Mouse (Mus musculus) ZHBTc4 (cell line): Measurements from ENCODE around the gene Chp2.
"Not testable (repeated sequence)": the region's sequence is repeated elsewhere in the genome, so short reads cannot be mapped to it uniquely, and the experiment has no call there.

ENCODE experiments used
- DNase-seq: peaks from one replicate; pipeline ENCODE4 v3.0.0-alpha.2; 2011; ENCODE audit warnings: low read depth, low spot score

Gene Chp2

DNA sequence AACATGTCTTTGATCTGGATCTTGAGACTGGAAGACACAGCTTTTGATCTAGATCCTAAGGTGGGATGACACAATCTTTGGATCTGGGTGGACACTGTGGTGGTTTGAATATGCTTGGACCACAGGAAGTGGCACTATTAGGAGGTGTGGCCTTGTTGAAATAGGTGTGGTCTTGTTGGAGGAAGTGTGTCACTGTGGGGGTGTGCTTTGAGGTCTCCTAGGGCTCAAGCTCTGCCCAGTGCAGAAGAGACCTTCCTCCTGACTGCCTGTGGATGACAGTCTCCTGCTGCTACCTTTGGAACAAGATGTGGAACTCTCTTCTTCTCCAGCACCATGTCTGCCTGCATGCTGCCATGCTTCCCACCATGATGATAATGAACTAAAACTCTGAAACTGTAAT is 23.4 kb downstream of the Chp2 start:
- not testable (repeated sequence) for DNase-seq

DNA sequence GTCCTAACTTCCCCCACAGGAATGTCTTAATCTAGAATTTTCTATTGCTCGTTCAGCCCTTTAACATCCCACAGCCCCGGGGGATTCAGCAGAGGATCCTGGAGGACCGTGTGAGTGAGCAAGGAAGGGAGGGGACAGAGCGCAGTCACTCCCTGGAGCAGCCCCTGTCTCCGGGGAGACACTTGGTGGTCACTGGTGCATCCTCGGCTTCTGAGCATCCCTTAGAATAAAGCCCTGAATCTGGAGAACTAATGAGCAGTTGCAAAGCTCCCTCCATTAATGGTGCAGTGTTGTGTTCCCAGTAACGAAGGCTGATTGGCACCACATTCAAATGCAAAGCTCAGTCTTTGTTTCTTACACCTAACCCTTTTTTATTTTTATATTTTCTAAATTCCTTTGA is 24.9 kb downstream of the Chp2 start:
- DNase-seq: no peak

DNA sequence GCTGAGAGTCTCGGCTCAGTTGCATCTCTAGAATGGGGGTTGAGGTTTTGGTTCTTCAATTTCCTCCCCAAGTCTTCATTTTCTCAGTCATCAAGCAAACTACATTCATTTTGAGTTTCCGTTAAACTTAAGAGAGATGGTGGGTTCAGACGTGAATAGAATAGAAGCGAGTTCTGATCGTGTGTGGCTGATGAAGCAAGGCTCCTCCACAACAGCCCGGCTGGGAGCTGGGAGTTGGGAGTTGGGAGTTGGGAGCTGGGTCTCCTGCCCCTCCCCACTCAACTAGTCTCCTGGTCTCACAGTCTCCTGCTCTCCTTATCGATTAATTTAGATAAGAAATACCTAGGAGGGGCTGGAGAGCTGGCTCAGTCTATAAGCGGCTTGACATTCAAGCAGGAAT is 25.3 kb downstream of the Chp2 start:
- DNase-seq: no peak

DNA sequence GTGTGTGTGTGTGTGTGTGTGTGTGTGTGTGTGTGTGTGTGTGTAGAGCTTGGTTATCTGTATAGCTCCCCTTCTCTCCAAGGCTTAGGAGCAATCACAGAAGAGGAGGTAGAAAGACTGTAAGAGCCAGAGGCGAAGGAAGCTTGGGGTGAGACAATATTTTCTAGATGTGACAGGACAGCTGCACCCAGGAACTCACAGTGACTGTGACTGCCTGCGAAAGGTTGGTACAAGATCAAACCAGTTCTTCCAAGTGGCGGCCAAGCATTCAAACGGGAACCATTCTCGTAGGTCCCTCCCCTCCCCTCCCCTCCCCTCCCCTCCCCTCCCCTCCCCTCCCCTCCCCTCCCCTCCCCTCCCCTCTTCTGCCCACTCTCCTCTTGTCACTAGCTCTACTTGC is 26.7 kb downstream of the Chp2 start:
- peak; percentile 63 for DNase-seq

DNA sequence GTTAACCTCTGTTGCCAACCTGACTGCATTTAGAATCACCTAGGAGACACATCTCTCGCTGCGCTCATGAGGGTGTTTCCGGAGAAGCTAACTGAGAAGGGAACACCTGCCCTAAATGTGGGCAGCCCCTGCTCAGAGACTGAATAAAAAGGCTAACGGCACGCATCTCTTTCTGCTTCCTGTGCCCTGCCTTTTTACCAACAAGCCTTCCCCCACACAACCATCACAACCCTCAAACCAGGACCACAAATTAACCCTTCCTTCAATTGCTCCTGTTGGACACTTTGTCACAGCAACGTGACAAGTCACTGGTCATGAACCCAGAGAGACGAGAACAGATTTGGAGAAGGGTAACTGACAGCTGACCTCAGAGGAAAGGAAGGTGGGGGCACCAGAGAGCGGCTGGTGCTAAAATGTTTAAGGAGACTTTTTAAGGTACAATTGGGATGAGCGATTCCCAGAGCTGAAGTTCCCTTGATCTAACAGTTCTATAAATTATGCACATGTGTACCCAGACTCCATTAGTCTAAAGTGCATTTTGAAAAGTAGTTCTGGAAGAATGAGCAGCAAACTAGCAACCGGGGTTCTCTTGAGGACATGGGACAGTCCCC is 28.1 kb downstream of the Chp2 start:
- DNase-seq: no peak

DNA sequence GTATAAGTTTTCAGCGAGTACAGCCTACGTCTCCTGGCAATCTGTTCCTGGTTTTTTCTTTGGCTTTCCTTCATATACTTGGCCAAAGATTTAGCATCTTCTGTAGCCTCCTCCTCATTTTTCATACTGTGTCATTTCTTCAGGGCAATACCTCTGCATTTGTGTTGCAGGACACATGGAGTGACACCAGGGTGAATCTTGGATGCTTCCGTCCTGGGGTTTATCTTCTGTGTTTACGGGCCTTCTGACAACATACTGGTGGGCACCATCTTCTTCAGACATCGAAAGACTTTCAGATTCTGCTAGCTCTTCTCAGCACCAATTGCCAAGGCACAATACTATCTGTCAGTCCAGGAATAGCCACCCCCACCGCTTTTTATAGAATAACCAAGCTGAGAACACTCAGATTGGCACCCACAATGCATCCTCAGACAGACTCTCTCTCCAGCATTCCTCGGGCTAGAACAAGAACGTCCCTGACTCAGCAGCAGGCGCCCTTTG is 30.1 kb downstream of the Chp2 start:
- no peak for DNase-seq

DNA sequence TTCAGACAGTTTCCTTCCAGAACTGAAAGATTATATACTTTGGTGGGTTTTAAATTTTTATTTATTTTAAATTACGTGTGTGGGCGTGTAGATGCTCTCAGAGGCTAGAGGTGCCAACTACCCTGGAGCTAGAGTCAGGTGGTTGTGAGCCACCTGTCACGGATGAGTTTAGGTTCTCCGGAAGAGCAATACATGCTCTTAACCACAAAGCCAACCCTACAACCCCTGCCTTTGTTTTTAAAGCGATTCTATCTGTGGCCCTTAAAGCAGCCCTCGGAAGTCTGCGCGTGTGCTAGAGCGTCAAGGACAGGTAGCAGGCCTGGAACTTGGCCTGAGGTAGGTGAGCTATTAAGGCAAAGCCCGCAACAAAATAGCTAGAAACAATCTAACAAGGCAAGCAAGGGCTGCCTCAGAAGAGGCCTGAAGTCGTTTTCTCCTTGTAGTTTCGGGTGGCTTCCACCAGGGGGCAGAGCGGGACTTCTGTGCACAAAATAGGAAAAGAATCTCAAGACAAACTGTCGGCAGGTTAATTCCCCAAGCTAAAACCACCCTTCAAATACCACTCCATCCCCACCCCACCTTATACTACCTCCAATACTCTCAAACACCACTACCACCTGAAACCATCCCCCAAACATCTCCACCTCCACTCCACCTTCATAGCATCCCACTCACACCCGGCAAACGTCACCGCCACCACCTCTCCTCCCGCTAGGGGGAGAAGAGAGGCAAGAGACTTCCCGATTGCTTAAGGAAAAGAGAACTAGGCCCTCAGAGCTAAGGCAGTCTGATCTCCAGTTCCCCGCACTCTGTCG is 32.1 kb downstream of the Chp2 start:
- peak; percentile 88 for DNase-seq

DNA sequence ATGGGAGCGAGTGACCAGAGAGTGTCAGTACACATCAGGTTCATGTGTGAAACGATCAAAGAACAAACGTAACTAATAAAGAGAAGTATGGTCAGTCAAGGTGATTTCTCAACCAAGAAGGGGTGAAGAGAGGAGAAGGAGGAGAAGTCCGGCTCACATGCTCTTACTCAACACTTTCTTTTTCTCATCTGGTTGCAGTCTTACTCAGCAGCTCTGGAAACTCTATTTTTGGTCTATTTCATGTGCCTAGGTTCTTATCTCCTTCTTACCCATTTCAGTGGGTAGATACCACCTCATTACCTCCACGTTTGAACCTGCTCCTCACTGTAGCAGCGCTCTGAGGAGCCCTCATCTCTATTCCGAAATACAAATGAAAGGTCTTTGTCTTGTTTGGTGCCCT is 37.4 kb downstream of the Chp2 start:
- DNase-seq: no peak

DNA sequence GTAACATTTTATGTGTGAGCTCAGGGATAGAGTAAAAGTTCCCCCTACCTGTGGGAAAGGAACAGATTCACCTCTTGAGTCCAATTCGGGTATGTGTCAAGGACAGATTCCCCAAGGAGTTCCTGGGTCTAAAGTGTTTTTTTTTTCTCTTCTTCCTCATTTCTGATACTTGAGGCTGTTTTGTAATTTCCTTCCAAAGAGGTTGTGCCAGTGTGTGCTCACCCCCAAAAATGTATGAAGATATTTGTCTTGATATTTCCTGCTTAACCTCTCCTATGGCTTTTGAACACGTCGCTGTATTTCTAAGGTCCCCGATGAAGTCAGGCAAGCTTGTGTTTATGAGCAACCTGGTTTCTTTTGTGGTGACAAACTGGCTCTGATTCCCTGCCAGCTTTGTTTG is 39.2 kb downstream of the Chp2 start:
- no peak for DNase-seq

DNA sequence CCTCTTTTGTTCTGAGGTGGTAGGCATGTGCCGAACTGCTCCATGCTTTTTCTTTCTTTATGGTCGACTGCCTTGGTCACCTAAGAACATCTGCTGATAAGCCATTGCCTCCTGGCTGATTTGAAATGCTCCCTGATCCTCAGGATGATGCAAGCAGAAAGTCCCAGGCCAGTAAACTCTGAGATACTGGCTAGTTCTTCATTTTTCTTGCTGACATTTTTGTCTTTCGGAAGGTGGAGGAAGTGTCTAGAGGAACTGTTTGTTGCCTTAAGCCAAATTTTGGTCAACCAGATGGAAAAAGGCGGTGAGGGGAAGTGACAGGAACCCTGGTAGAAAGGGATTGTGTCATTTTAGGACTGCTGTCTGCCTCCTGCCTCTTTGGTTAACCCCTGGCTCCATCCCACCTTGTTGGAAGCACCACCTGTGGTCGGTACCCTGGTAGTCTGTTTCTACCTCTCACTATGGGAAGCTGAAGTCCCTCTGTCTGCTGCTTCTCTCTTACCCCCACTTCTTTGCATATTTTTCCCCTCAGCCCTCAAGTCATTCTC is 40.8 kb downstream of the Chp2 start:
- no peak for DNase-seq

DNA sequence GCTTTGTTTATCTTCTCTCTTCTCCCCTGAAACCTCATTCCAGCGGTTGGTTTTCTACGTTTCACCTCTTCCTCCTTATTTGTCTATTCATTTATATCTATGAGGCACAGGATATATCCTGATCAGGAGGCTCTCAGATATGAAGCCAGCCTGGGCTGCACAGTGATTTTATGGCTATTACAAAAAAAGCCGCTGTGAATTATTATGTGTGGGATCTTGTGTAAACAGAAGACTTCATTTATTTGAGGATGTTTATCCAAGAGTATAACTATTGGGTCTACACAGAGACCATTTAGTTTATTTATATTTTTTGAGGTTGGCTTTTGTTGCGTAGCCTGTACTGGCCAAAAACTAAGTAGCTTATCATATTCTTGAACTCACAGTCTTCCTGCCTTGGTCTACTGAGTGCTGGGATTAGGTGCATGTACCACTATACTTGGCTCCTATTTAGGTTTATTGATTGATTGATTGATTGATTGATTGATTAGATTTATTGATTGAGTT is 49.7 kb downstream of the Chp2 start:
- no peak for DNase-seq

DNA sequence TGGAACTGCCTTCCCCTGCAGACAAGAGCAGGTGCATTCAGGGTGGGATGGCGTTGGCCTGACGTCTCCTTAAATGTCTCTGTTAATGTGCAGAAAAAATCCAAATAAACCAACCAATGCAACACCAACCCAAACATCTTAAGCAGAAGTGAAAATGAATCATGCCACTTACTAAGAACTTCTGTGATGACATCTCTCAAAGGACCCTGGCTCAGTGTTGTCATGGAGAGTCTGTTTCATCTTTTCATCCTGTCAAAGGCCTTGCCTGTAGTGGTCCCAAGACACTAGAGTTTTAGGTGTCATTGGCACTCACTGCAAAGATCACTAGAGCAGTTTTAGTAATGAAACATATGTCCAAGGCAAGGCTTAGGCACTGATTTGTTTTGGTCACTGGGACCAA is 53.0 kb downstream of the Chp2 start:
- DNase-seq: no peak
